Mouse (Mus musculus) ovary, adult 18-20 months (tissue): ENCODE measurements around the gene Actr3b.
"Not testable (repeated sequence)": the region's sequence is repeated elsewhere in the genome, so short reads cannot be mapped to it uniquely, and the experiment has no call there.

ENCODE experiments used
- DNase-seq: peaks from one replicate; pipeline ENCODE4 v3.0.0; 2022; ENCODE audit warnings: low spot score, mixed read lengths

Actr3b gene

GRCm38 (mm10) chr5:25773921-25774790 lies 14.4 kb downstream of the Actr3b start:
- DNase-seq = no peak

- DNase-seq = no peak
These were observed 31.8 kb downstream of the Actr3b start for GRCm38 (mm10) chr5:25791570-25791969.

- no peak for DNase-seq
These were observed 38.0 kb downstream of the Actr3b start for GRCm38 (mm10) chr5:25797776-25798175.

- DNase-seq = no peak
These were observed 41.1 kb downstream of the Actr3b start for GRCm38 (mm10) chr5:25800929-25801328.

GRCm38 (mm10) chr5:25801744-25802143 lies 41.9 kb downstream of the Actr3b start:
- no peak for DNase-seq

GRCm38 (mm10) chr5:25804569-25804968 lies 44.8 kb downstream of the Actr3b start:
- DNase-seq = no peak

- no peak for DNase-seq
These were observed 53.1 kb downstream of the Actr3b start for GRCm38 (mm10) chr5:25812922-25813321.

GRCm38 (mm10) chr5:25829308-25830094 lies 69.7 kb downstream of the Actr3b start:
- no peak for DNase-seq

GRCm38 (mm10) chr5:25830802-25831201 lies 71.0 kb downstream of the Actr3b start:
- no peak for DNase-seq

GRCm38 (mm10) chr5:25831624-25832023 lies 71.8 kb downstream of the Actr3b start:
- no peak for DNase-seq

- no peak for DNase-seq
These were observed 79.6 kb downstream of the Actr3b start for GRCm38 (mm10) chr5:25839400-25839799.

GRCm38 (mm10) chr5:25846558-25846957 lies 86.8 kb downstream of the Actr3b start:
- DNase-seq = no peak

GRCm38 (mm10) chr5:25847154-25847553 lies 87.4 kb downstream of the Actr3b start:
- DNase-seq = no peak

- peak; percentile 77 for DNase-seq
These were observed 88.3 kb downstream of the Actr3b start for GRCm38 (mm10) chr5:25848058-25848457.

GRCm38 (mm10) chr5:25866201-25866600 lies 106.4 kb downstream of the Actr3b start:
- no peak for DNase-seq

- DNase-seq = no peak
These were observed 110.1 kb downstream of the Actr3b start for GRCm38 (mm10) chr5:25869880-25870279.

GRCm38 (mm10) chr5:25870632-25871031 lies 110.8 kb downstream of the Actr3b start:
- no peak for DNase-seq

GRCm38 (mm10) chr5:25871342-25872023 lies 111.7 kb downstream of the Actr3b start:
- DNase-seq = no peak

GRCm38 (mm10) chr5:25873046-25873445 lies 113.2 kb downstream of the Actr3b start:
- DNase-seq = peak; percentile 41

- DNase-seq = not testable (repeated sequence)
These were observed 116.1 kb downstream of the Actr3b start for GRCm38 (mm10) chr5:25875927-25876326.

- DNase-seq = no peak
These were observed 117.5 kb downstream of the Actr3b start for GRCm38 (mm10) chr5:25877281-25877680.

- DNase-seq = no peak
These were observed 118.2 kb downstream of the Actr3b start for GRCm38 (mm10) chr5:25877996-25878395.
